Mouse (Mus musculus) erythroblast, embryonic 14.5 days (primary cell): ENCODE measurements around the gene Hist1h2bq.
"Not testable (repeated sequence)": the region's sequence is repeated elsewhere in the genome, so short reads cannot be mapped to it uniquely, and the experiment has no call there.

Experiments
- GATA1 ChIP-seq: IDR thresholded peaks from 2 replicates; pipeline ENCODE4 v1.6.1; 2012; ENCODE audit warnings: low read length, inconsistent platforms, mixed read lengths
- TAL1 ChIP-seq: IDR thresholded peaks from 3 replicates; pipeline ENCODE4 v1.6.1; 2012; ENCODE audit warnings: low read length, inconsistent platforms, mixed read lengths

GRCm38 (mm10) chr13:21810073-21810472, at the start of gene Hist1h2bq, which contains the start of gene Hist1h2ao:
- not testable (repeated sequence) for TF ChIP-seq GATA1, TAL1
